Mouse (Mus musculus) kidney, adult 18-20 months (tissue): ENCODE measurements around the gene Rnase11.

ENCODE experiments used
- DNase-seq: peaks from one replicate; pipeline ENCODE4 v3.0.0; 2021

Rnase11 gene

DNA sequence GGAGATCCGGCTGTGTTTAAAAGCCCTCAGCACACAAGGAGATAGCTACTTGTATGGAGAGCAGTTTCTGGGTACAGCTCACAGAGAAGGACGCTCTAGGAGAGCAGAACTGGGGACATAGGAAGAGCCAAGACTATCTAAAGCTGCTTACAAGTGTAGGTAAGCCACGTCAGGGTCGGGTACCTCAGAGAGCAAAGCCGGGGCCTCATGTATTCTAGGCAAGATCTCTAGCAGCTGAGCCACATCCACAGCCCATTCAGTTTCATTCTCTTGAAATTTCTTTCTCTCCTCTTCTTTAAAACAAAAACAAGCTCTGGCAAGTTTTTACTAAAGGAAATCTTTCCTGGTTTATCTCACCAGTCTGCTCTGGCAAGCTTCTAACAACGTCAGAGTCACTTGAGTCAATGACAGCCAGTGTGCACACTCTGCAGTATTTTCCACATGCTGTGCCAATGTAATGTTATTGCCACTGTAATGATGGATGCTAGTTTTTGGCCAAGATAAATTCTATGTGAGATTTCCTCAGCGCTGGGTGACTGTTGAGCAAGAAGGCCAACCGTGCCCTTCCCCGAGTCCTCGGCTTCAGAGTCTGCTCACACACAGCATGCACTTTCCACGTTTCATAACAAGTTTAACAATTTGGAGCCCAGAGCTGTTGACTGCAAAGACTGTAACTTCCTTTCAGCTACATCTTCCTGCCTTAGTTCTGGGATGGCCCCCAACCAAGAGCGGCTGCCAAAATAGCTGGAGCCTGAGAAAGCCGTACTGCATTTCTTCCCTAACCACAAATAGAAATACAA, 41.8 kb downstream of the Rnase11 start:
- DNase-seq, result peak; percentile 47

DNA sequence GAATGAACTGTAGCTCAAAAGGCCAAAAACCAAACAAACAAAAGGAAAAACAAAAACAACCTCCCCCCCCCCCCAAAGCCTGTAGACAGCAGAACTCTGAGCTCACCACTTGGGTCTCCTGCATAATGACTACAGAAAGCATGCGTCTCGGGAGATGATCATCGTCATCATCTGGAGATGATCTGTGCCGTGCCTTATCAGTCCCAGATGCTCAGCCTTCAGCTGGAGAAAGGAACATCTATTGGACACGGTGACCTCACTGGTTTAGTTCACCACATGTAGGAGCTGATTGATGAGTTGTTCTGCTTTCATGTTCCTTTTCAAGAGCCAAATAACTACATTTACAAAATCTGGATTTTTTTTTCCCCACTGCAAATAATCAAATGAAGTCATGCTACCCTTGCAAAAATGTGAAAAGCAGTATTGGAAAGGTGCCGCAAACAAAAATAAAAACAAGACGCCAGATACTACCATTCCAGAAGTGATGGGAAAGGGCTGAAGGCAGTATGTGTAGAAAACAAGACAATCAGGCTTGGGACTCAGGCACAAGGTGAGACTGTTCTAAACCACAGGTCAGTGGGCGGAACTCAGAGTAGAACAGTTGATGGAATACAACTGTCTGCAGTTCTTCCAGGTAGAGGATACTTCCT, 42.7 kb downstream of the Rnase11 start, which contains the start of gene Rnase10:
Gene Rnase10, plus strand, starts transcription at position 600 of the 650 bp plus-strand sequence.
- DNase-seq, result no peak
